Mouse (Mus musculus) liver, embryonic 14.5 days (tissue): ENCODE measurements around the gene Irs2. TPM values are rescaled to one million over a fixed set of nuclear protein-coding genes. Genes with fewer than 3 reads are reported as not detected.

Experiments used
- ATAC-seq: fragments of 200-750 bp; cut with Nextera tagmentation; 2 replicates; pipeline ENCODE4 v1.8.0; 2017; ENCODE audit warnings: moderate number of reproducible peaks, mild to moderate bottlenecking, moderate library complexity; ENCODE audit not compliant: insufficient read depth
- DNase-seq, 3 experiments: peaks; one replicate each; pipeline ENCODE4 v3.0.0-alpha.2; 2012 to 2013; ENCODE audit warnings: low read depth in 3 of 3, low spot score in 3 of 3
- H3K27ac ChIP-seq: fragments of 300-500 bp; sonication (generic); 2 replicates; pipeline ENCODE4 v1.5.1; 2014; ENCODE audit warnings: moderate library complexity, mild to moderate bottlenecking, control low read depth, inconsistent platforms
- H3K27me3 ChIP-seq: fragments of 300-500 bp; sonication (generic); 2 replicates; pipeline ENCODE4 v1.6.1; 2014; ENCODE audit warnings: mild to moderate bottlenecking, low read length, moderate library complexity; ENCODE audit not compliant: control insufficient read depth, insufficient read depth
- H3K36me3 ChIP-seq: fragments of 300-500 bp; sonication (generic); replicated peaks from 2 replicates; pipeline ENCODE4 v1.6.1; 2014; ENCODE audit warnings: low read depth; ENCODE audit not compliant: control insufficient read depth, insufficient read depth
- H3K4me1 ChIP-seq, 2 experiments: fragments of 200-500 bp in 1 of 2; fragments of 300-500 bp in 1 of 2; sonication (generic) in 1 of 2; replicated peaks; 2 replicates each; pipeline ENCODE4 v1.6.1; 2012 to 2014; ENCODE audit warnings: antibody characterized with exemption in 1 of 2, inconsistent platforms in 1 of 2, low read length in 1 of 2; ENCODE audit not compliant: control insufficient read depth in 2 of 2, insufficient read depth in 2 of 2
- H3K4me2 ChIP-seq: fragments of 300-500 bp; sonication (generic); 2 replicates; pipeline ENCODE4 v1.6.1; 2014; ENCODE audit warnings: low read depth, mild to moderate bottlenecking, control low read depth, moderate library complexity
- H3K4me3 ChIP-seq, 2 experiments: fragments of 200-500 bp in 1 of 2; fragments of 300-500 bp in 1 of 2; sonication (generic) in 1 of 2; 2 replicates each; pipeline ENCODE4 v1.5.1; 2012 to 2014; ENCODE audit warnings: low read depth in 2 of 2, low read length in 2 of 2, mild to moderate bottlenecking in 2 of 2, control low read depth in 1 of 2, inconsistent platforms in 1 of 2, moderate library complexity in 1 of 2; ENCODE audit not compliant: insufficient read depth in 1 of 2
- H3K9ac ChIP-seq: fragments of 300-500 bp; sonication (generic); replicated peaks from 2 replicates; pipeline ENCODE4 v1.6.1; 2014; ENCODE audit warnings: mild to moderate bottlenecking, control low read depth, moderate library complexity
- H3K9me3 ChIP-seq: fragments of 300-500 bp; sonication (generic); 2 replicates; pipeline ENCODE4 v1.6.1; 2016; ENCODE audit warnings: low read length, mixed read lengths; ENCODE audit not compliant: control insufficient read depth
- CTCF ChIP-seq: IDR thresholded peaks from 2 replicates; pipeline ENCODE4 v1.5.1; 2016; ENCODE audit warnings: antibody characterized with exemption, low read depth, control low read depth
- EP300 ChIP-seq: IDR thresholded peaks from 2 replicates; pipeline ENCODE4 v1.6.1; 2016; ENCODE audit warnings: antibody characterized with exemption, low read depth
- WGBS: fragments of 180-500 bp; shearing (Covaris S2); extraction: QIAGEN DNeasy Blood & Tissue Kit; methylation state at CpG from one replicate; pipeline ENCODE4 v1.1.7; 2014; ENCODE audit not compliant: insufficient replicate concordance; 5-methylcytosine and 5-hydroxymethylcytosine counted together
- polyA plus RNA-seq, 2 experiments: library from polyadenylated mRNA; depleted of rRNA in 1 of 2; stranded (reverse) in 1 of 2; unstranded in 1 of 2; fragments of >200 nt; fragmentation: Nextera tagmentation in 1 of 2; extraction: Ambion mirVana in 1 of 2; gene quantifications; 2 replicates each; pipeline versions ENCODE4 v1.2.1 to v1.2.3; 2012 to 2014

The Irs2 gene
- polyA plus RNA-seq, 2 experiments = 2.9 to 4.7 TPM

DNA sequence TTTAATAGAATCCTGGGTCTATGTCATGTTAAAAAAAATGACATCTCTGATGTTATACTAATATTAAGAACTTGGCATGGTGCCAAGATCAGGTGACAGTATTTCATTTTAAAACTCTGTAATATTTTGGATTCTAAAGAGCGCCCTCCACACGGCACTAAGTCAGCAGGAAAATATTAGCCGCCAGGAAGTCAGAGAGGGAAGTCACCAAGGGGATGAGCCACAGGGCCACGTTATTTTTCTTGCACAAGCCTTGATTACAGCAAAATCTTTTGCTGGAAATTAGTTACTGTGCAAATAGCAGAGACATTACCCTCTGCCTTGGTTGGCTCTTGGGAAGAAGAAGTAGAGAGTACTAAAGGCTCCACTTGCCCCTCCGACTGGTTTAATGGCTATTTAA lies 30.5 kb upstream of the Irs2 start:
- Histone ChIP-seq H3K36me3 (no peaks in the 10 kb centered on the region), H3K9ac (no peak overlapping the region), H3K27me3 (no peaks in the 10 kb centered on the region), H3K4me1 (peaks cover 0 to 6% of the 10 kb centered on the region in 2 experiments; a peak in 1 of 4 replicates), H3K9me3 (no peaks in the 10 kb centered on the region), H3K4me3 (no peak overlapping the region), H3K4me2 (no peak overlapping the region), H3K27ac (no peak overlapping the region)
- DNase-seq = no peak
- WGBS = 45% methylated on average over 5 of the region's 5 CpGs
- TF ChIP-seq CTCF (no peak), EP300 (no peak)
- ATAC-seq = no peak

DNA sequence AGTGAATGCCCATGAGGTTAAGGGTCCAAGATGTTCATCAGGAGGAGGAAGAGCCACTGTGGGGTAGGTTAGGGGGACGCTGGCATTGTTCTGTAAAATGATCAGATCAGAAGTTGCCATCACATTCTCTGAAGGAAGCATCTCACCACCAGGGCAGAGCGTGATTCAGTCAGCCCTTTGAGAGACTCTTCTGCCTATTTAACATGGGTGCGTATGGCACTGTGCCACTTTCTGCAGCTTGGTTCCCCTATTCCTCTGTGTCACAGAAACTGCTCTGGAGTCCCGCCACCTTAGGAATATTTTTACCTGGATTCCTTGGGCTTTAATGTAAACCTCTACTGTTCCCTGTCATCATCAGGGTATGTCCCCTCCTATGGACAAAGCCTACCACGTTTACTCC lies 30.1 kb upstream of the Irs2 start:
- Histone ChIP-seq H3K27ac (no peak overlapping the region), H3K4me3 (no peak overlapping the region), H3K36me3 (no peaks in the 10 kb centered on the region), H3K27me3 (no peaks in the 10 kb centered on the region), H3K4me1 (peaks cover 0 to 6% of the 10 kb centered on the region in 2 experiments; a peak in 1 of 4 replicates), H3K9ac (no peak overlapping the region), H3K4me2 (no peak overlapping the region), H3K9me3 (no peaks in the 10 kb centered on the region)
- DNase-seq (no peak), ATAC-seq (no peak)
- no peak for TF ChIP-seq CTCF
- no peak for TF ChIP-seq EP300
- WGBS = 65% methylated on average over 5 of the region's 5 CpGs

DNA sequence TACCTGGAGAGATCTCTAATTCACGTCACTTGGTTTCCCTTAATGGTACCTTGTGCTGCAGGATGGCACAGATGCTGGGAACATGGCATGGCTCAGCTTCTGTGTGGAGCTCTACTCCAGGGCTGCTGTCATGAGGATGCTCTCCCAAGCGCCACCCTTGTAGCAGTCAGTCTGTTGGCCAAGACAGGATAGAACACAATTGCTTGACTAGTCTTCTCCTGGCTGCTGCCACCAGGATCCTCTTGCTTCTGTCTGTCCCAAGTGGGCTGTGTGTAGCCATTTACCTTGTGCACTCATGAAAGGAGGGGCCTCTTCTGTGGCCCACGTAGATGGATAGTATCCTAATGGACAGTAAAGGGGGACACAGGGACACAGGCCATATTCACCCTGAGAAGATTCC lies 28.5 kb upstream of the Irs2 start:
- no peak for DNase-seq
- H3K9me3 ChIP-seq = no peaks in the 10 kb centered on the region
- no peaks in the 10 kb centered on the region for H3K27me3 ChIP-seq
- no peaks in the 10 kb centered on the region for H3K36me3 ChIP-seq
- 49% methylated on average over 3 of the region's 3 CpGs for WGBS
- 0 out of 4 replicates have a peak, but pooled peaks cover 0 to 2% of the 10 kb centered on the region in 2 experiments for H3K4me1 ChIP-seq
- no peak for ATAC-seq
- no peak overlapping the region for H3K27ac ChIP-seq
- no peak overlapping the region for H3K9ac ChIP-seq
- no peak overlapping the region for H3K4me2 ChIP-seq
- TF ChIP-seq CTCF = no peak
- no peak overlapping the region for H3K4me3 ChIP-seq

GRCm38 (mm10) chr8:11035628-11036416 lies 27.6 kb upstream of the Irs2 start:
- H3K27me3 ChIP-seq = no peaks in the 10 kb centered on the region
- H3K36me3 ChIP-seq = no peaks in the 10 kb centered on the region
- TF ChIP-seq EP300 (no peak), CTCF (no peak)
- DNase-seq (no peak), ATAC-seq (no peak)
- no peaks in the 10 kb centered on the region for H3K9me3 ChIP-seq
- H3K4me1 ChIP-seq = 0 out of 4 replicates have a peak, but pooled peaks cover 0 to 2% of the 10 kb centered on the region in 2 experiments
- H3K9ac ChIP-seq = no peak overlapping the region
- no peak overlapping the region for H3K4me3 ChIP-seq
- no peak overlapping the region for H3K4me2 ChIP-seq
- WGBS = 41% methylated on average over 19 of the region's 19 CpGs
- H3K27ac ChIP-seq = no peak overlapping the region

- no peaks in the 10 kb centered on the region for H3K36me3 ChIP-seq
- H3K27ac ChIP-seq = no peak overlapping the region
- H3K4me1 ChIP-seq = peaks cover 0 to 12% of the 10 kb centered on the region in 2 experiments; a peak in 2 of 4 replicates
- TF ChIP-seq EP300 (no peak), CTCF (no peak)
- no peaks in the 10 kb centered on the region for H3K9me3 ChIP-seq
- DNase-seq = no peak
- no peak overlapping the region for H3K4me2 ChIP-seq
- H3K4me3 ChIP-seq = no peak overlapping the region
- ATAC-seq = no peak
- H3K9ac ChIP-seq = no peak overlapping the region
- WGBS = 37% methylated on average over 3 of the region's 3 CpGs
- no peaks in the 10 kb centered on the region for H3K27me3 ChIP-seq
Observed at GRCm38 (mm10) chr8:11024871-11025270, 16.6 kb upstream of the Irs2 start.
